Mouse (Mus musculus) cerebellum, adult 2 months (tissue): Measurements from ENCODE around the gene Rabl6.

Experiments used
- CTCF ChIP-seq: fragments of 200-500 bp; IDR thresholded peaks from 2 replicates; pipeline ENCODE4 v1.5.1; 2011; ENCODE audit warnings: low read depth, mild to moderate bottlenecking, control low read depth, low read length, moderate library complexity, borderline replicate concordance; ENCODE audit not compliant: insufficient read depth
- POLR2A ChIP-seq: fragments of 200-500 bp; IDR thresholded peaks from 2 replicates; pipeline ENCODE4 v1.6.1; 2011; ENCODE audit warnings: low read length, control low read depth, borderline replicate concordance; ENCODE audit not compliant: insufficient read depth

DNA sequence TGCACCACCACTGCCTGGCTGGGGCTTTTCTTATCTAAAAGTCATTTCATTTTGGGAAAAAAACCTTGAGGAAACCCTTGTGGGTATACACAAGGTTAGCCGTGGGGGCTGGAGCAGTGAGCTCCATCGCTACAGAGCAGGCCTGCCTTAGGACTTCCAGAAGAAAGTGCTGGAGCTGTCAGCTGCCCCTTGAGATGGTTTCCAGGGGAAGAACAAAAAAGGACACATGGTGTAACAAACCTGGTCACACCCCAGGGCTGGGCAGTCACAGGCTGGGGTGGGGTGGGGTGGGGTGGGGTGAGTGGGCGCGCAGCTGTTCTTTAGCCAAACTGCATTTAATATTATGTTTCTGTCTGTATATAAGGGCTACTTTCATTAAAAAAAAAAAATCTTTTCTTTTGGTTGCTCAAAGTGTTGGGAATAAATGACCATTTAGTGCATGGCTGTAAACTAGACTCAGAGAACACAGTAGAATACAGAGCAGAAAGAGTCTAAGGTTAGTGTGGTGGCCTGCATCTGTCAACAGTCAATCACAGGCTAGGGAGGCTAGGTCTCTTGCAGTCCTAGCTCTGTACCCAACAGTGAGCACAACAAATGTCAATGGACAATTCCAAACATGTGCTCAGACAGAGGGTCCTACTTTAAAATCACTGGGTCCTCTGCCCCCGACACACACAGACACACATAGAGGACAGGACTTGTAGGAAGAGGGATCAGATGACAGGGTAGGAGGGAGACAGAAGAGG, 11.4 kb downstream of the Rabl6 start:
- TF ChIP-seq CTCF (no peak), POLR2A (no peak)
